Mouse (Mus musculus): ENCODE measurements at regions not wholly inside any gene's neighbourhood (a gene's known extent, or its start where the extent isn't known, plus 50 kb on each side); places are given as distances from the start of the nearest gene placed in this dataset.
A peak's percentile ranks its signal among the peaks of the same experiment; 100 is the strongest.

DNA sequence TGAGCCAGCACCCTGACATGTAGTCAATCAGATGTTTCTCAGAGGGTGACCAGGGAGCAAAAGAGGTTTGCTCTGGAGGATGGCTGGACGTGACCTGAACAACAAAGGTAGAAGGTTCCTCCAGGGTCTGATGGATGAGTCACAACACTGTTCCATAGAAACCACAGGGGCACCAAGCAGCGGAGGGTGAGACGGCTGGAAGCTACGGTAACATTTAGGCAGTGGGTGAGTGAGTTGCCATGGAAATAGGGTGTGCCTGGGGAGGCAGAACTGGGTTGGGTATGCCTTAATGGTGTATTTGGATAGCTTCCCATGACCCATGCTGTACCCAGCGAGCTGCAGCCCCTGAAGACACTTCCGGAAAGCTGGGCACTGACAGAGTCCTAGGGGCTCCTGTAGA, 205.3 kb downstream of the 3110018I06Rik start:
- peak; percentile 33 for TF ChIP-seq POLR2AphosphoS2 (IDR thresholded peaks at IDR 0.05; ENCODE audit: insufficient read length, low read depth)
- no peak for TF ChIP-seq POLR2A (IDR thresholded peaks at IDR 0.05; ENCODE audit: insufficient read length, low read depth)
- no peak for TF ChIP-seq TCF12 (IDR thresholded peaks at IDR 0.05; ENCODE audit: insufficient read depth, poor library complexity, severe bottlenecking)
- no peak for TF ChIP-seq REST (IDR thresholded peaks at IDR 0.05; ENCODE audit: insufficient read depth, insufficient read length)
- TF ChIP-seq MAX (IDR thresholded peaks at IDR 0.05; ENCODE audit: low read depth) = no peak
- no peak for TF ChIP-seq CEBPB (IDR thresholded peaks at IDR 0.05; ENCODE audit: insufficient read depth, poor library complexity, severe bottlenecking)
- TF ChIP-seq MYOG (IDR thresholded peaks at IDR 0.05; ENCODE audit: control insufficient read depth in 1 of 3, insufficient read depth in 1 of 3, insufficient read length in 2 of 3, low read depth in 2 of 3) = no peak
- TF ChIP-seq USF1 (IDR thresholded peaks at IDR 0.05; ENCODE audit: low read depth) = no peak
